12 mouse cellular contexts compared by ENCODE assay signal in genomic region chr9:107298876-107299275, GRCm38 (mm10). TPM values are rescaled to one million over a fixed set of nuclear protein-coding genes. Genes with fewer than 3 reads are reported as not detected.
DNase-seq lines count a peak whose midpoint lies in the region; ATAC-seq and TF ChIP-seq lines count a peak whose summit lies in the region.
"Had no signal": no experiment of that assay in that cellular context is flagged by ENCODE, and none has a peak within 500 bp of the region (broad histone marks: within the 10 kb centered on the region; RNA-seq: fewer than 3 reads in every experiment).

No protein-coding gene starts in this region.

- no peak for TF ChIP-seq RAD21 in MEL (IDR thresholded peaks at IDR 0.05; ENCODE audit: low read depth, low read length)

- no peak for ATAC-seq in CD4-positive, CD25-positive, alpha-beta regulatory T cell, adult 4 months
- no peak for ATAC-seq in kidney, embryonic 16.5 days (ENCODE audit: low FRiP score, low TSS enrichment)
- no peak for ATAC-seq in liver, embryonic 13.5 days (ENCODE audit: low read depth)
- no peak for ATAC-seq in hindbrain, embryonic 16.5 days
- ATAC-seq: forebrain, embryonic 14.5 days; midbrain, embryonic 16.5 days; Patski had no signal

- H3K27me3 ChIP-seq in kidney, embryonic 16.5 days (ENCODE audit: insufficient read depth, low read length) = no peaks in the 10 kb centered on the region
- H3K27me3 ChIP-seq in MEL (ENCODE audit: control insufficient read depth in 1 of 2, insufficient read depth in 2 of 2, low read length in 2 of 2) = no peaks in the 10 kb centered on the region
- H3K27me3 ChIP-seq in liver, embryonic 13.5 days = no peaks in the 10 kb centered on the region
- no peaks in the 10 kb centered on the region for H3K27me3 ChIP-seq in hindbrain, embryonic 16.5 days (replicated peaks; ENCODE audit: control insufficient read depth, insufficient read depth, low read length)
- H3K27me3 ChIP-seq: Patski had no signal

- 77% methylated on average over 6 of the region's 6 CpGs for WGBS in kidney, embryonic 16.5 days
- 78% methylated on average over 6 of the region's 6 CpGs for WGBS in liver, embryonic 13.5 days (ENCODE audit: insufficient replicate concordance)
- WGBS in hindbrain, embryonic 16.5 days = 90% methylated on average over 6 of the region's 6 CpGs

- H3K27ac ChIP-seq in kidney, embryonic 16.5 days (ENCODE audit: low read length) = no peak overlapping the region; the same call in 1 of the 2 replicates
- no peak overlapping the region for H3K27ac ChIP-seq in MEL (ENCODE audit: control insufficient read depth, low read depth, low read length)
- peak overlapping the region; percentile 95 for H3K27ac ChIP-seq in liver, embryonic 13.5 days
- H3K27ac ChIP-seq in hindbrain, embryonic 16.5 days (ENCODE audit: low read depth, low read length) = no peak overlapping the region

- H3K9ac ChIP-seq in kidney, embryonic 16.5 days (replicated peaks; ENCODE audit: low read length) = no peak overlapping the region
- peak overlapping the region; percentile 97; the same call in 1 of the 2 replicates for H3K9ac ChIP-seq in MEL (ENCODE audit: control insufficient read depth, low read depth, low read length, poor library complexity, severe bottlenecking)
- H3K9ac ChIP-seq in liver, embryonic 13.5 days = peak overlapping the region; percentile 76
- H3K9ac ChIP-seq in hindbrain, embryonic 16.5 days (ENCODE audit: low read depth, low read length) = no peak overlapping the region

- no peak for TF ChIP-seq POLR2A in MEL (IDR thresholded peaks at IDR 0.05; ENCODE audit: control insufficient read depth in 1 of 2, insufficient read depth in 1 of 2, low read depth in 1 of 2, low read length in 2 of 2, poor library complexity in 1 of 2)

- peaks cover 31% of the 10 kb centered on the region for H3K79me2 ChIP-seq in MEL (ENCODE audit: control insufficient read depth, insufficient read depth, low read length, poor library complexity)

- no peaks in the 10 kb centered on the region for H3K9me3 ChIP-seq in kidney, embryonic 16.5 days (ENCODE audit: low read length)
- H3K9me3 ChIP-seq in MEL (replicated peaks; ENCODE audit: insufficient read depth, low read length) = no peaks in the 10 kb centered on the region
- no peaks in the 10 kb centered on the region for H3K9me3 ChIP-seq in liver, embryonic 13.5 days (replicated peaks)
- no peaks in the 10 kb centered on the region for H3K9me3 ChIP-seq in hindbrain, embryonic 16.5 days (ENCODE audit: control insufficient read depth, low read length)

- peak overlapping the region; percentile 11 for H3K4me2 ChIP-seq in kidney, embryonic 16.5 days (replicated peaks; ENCODE audit: low read depth, low read length)
- peak overlapping the region; percentile 93 for H3K4me2 ChIP-seq in liver, embryonic 13.5 days
- H3K4me2 ChIP-seq in hindbrain, embryonic 16.5 days (ENCODE audit: low read length) = no peak overlapping the region

- peaks cover 20% of the 10 kb centered on the region for H3K4me1 ChIP-seq in kidney, embryonic 16.5 days (ENCODE audit: insufficient read depth, low read length)
- H3K4me1 ChIP-seq in MEL (ENCODE audit: control insufficient read depth in 1 of 2, insufficient read depth in 2 of 2, low read length in 2 of 2) = peaks cover 2 to 30% of the 10 kb centered on the region in 2 experiments; a peak in 3 of 4 replicates
- peaks cover 87% of the 10 kb centered on the region for H3K4me1 ChIP-seq in liver, embryonic 13.5 days (replicated peaks)
- peaks cover 8% of the 10 kb centered on the region for H3K4me1 ChIP-seq in hindbrain, embryonic 16.5 days (ENCODE audit: control insufficient read depth, insufficient read depth, low read depth, low read length)

- TF ChIP-seq EP300 in MEL (IDR thresholded peaks at IDR 0.05; ENCODE audit: low read depth in 1 of 2, low read length in 2 of 2) = no peak

- peak overlapping the region; percentile 1; the same call in 1 of the 2 replicates for H3K4me3 ChIP-seq in kidney, embryonic 16.5 days (ENCODE audit: low read length)
- peak overlapping the region in 1 of 2 experiments; percentile 96; a peak in 1 of 4 replicates for H3K4me3 ChIP-seq in MEL (ENCODE audit: control insufficient read depth in 1 of 2, insufficient read depth in 1 of 2, low read depth in 2 of 2, low read length in 2 of 2)
- H3K4me3 ChIP-seq in liver, embryonic 13.5 days (replicated peaks) = peak overlapping the region; percentile 65
- no peak overlapping the region for H3K4me3 ChIP-seq in hindbrain, embryonic 16.5 days (ENCODE audit: low read length)

- peaks cover 9% of the 10 kb centered on the region for H3K36me3 ChIP-seq in kidney, embryonic 16.5 days (ENCODE audit: insufficient read depth, low read length)
- H3K36me3 ChIP-seq in MEL (ENCODE audit: control insufficient read depth in 1 of 2, insufficient read depth in 2 of 2, low read length in 2 of 2) = peaks cover 0 to 21% of the 10 kb centered on the region in 2 experiments; a peak in 2 of 4 replicates
- peaks cover 33% of the 10 kb centered on the region for H3K36me3 ChIP-seq in liver, embryonic 13.5 days
- H3K36me3 ChIP-seq in hindbrain, embryonic 16.5 days (ENCODE audit: control insufficient read depth, insufficient read depth, low read length) = peaks cover 8% of the 10 kb centered on the region; the same call in 1 of the 2 replicates

- DNase-seq in CD4-positive, CD25-positive, alpha-beta regulatory T cell, adult 2 months (ENCODE audit: low read depth, low spot score) = peak; percentile 41
- DNase-seq in kidney, postnatal 10 days = no peak
- no peak for DNase-seq in MEL (ENCODE audit: low read depth, low spot score)
- DNase-seq in liver, embryonic 13.5 days = no peak
- DNase-seq in gastrocnemius, postnatal 25 days = no peak
- DNase-seq: left cerebral cortex, postnatal 4 days had no signal

- no peak; a peak in 1 of 6 replicates for TF ChIP-seq CTCF in MEL (IDR thresholded peaks at IDR 0.05 in 2 of 3, conservative IDR thresholded peaks at IDR 0.05 in 1 of 3; ENCODE audit: control insufficient read depth in 1 of 3, insufficient read depth in 1 of 3, low read depth in 2 of 3, low read length in 3 of 3, poor library complexity in 1 of 3, severe bottlenecking in 1 of 3)

TF ChIP-seq in MEL, 35 proteins besides CTCF, POLR2A, EP300 and RAD21 (continues in another document):
- TF ChIP-seq HCFC1 (IDR thresholded peaks at IDR 0.05; ENCODE audit: low read depth, low read length) (no peak), MYC (IDR thresholded peaks at IDR 0.05; ENCODE audit: low read depth, low read length) (no peak), BHLHE40 (IDR thresholded peaks at IDR 0.05; ENCODE audit: borderline replicate concordance, low read depth, low read length) (no peak), POLR2AphosphoS2 (IDR thresholded peaks at IDR 0.05; ENCODE audit: low read length) (no peak), GABPA (IDR thresholded peaks at IDR 0.05; ENCODE audit: low read depth, low read length) (no peak), KAT2A (conservative IDR thresholded peaks at IDR 0.05; ENCODE audit: low read depth, low read length) (no peak), CHD1 (IDR thresholded peaks at IDR 0.05; ENCODE audit: low read depth, low read length) (no peak), ZNF384 (IDR thresholded peaks at IDR 0.05; ENCODE audit: low read depth, low read length) (no peak), TBP (IDR thresholded peaks at IDR 0.05; ENCODE audit: low read depth, low read length) (no peak)

RNA-seq across cellular contexts. Expression of gene Cish, which starts 3.0 kb away (rescaled TPM):
- 100 to 1,000 TPM; 102 to 161 TPM for polyA plus RNA-seq in CD4-positive, CD25-positive, alpha-beta regulatory T cell, adult 4 months (2017; shearing (Covaris generic))
- polyA plus RNA-seq in kidney, embryonic 16.5 days (2015; fragmentation: Nextera tagmentation; extraction: Ambion mirVana) = 19.5 and 19.9 TPM in 2 replicates
- total RNA-seq in MEL (2012; rRNA removed) = 5.1 and 10.0 TPM in 2 replicates
- polyA plus RNA-seq in MEL (2012; ENCODE audit: insufficient read depth in 1 of 2, insufficient read length in 2 of 2, low read depth in 1 of 2, low replicate concordance in 2 of 2, missing spikeins in 1 of 2) = 10 to 100 TPM in 1 of 2 experiments, not detected in 1; 24.5 TPM
- polyA plus RNA-seq in liver, embryonic 13.5 days (2015; fragmentation: Nextera tagmentation; extraction: Ambion mirVana) = 10.7 and 12.2 TPM in 2 replicates
- polyA plus RNA-seq in hindbrain, embryonic 16.5 days (2015; fragmentation: Nextera tagmentation; extraction: Ambion mirVana) = 10.9 and 13.7 TPM in 2 replicates
- total RNA-seq in gastrocnemius, postnatal 25 days (2021) = 100 to 1,000 TPM in 1 of 2 experiments, 1 to 10 TPM in 1; 2.3 to 100 TPM

RNA-seq across cellular contexts. Expression of gene Mapkapk3, which starts 9.2 kb away (rescaled TPM):
- polyA plus RNA-seq in CD4-positive, CD25-positive, alpha-beta regulatory T cell, adult 4 months (2017; shearing (Covaris generic)) = 10 to 100 TPM; 52.7 to 58.5 TPM
- polyA plus RNA-seq in kidney, embryonic 16.5 days (2015; fragmentation: Nextera tagmentation; extraction: Ambion mirVana) = 9.4 and 11.3 TPM in 2 replicates
- total RNA-seq in MEL (2012; rRNA removed) = 36.0 and 49.9 TPM in 2 replicates
- polyA plus RNA-seq in MEL (2012; ENCODE audit: insufficient read depth in 1 of 2, insufficient read length in 2 of 2, low read depth in 1 of 2, low replicate concordance in 2 of 2, missing spikeins in 1 of 2) = 10 to 100 TPM in 1 of 2 experiments, not detected in 1; 42.3 TPM
- 9.1 and 10.2 TPM in 2 replicates for polyA plus RNA-seq in liver, embryonic 13.5 days (2015; fragmentation: Nextera tagmentation; extraction: Ambion mirVana)
- 3.2 TPM in 2 replicates for polyA plus RNA-seq in hindbrain, embryonic 16.5 days (2015; fragmentation: Nextera tagmentation; extraction: Ambion mirVana)
- 10 to 100 TPM; 27.7 to 32.1 TPM for total RNA-seq in gastrocnemius, postnatal 25 days (2021)

RNA-seq across cellular contexts. Expression of gene Hemk1, which starts 39.3 kb away (rescaled TPM):
- 10 to 100 TPM; 27.8 to 29.1 TPM for polyA plus RNA-seq in CD4-positive, CD25-positive, alpha-beta regulatory T cell, adult 4 months (2017; shearing (Covaris generic))
- 12.6 and 13.2 TPM in 2 replicates for polyA plus RNA-seq in kidney, embryonic 16.5 days (2015; fragmentation: Nextera tagmentation; extraction: Ambion mirVana)
- total RNA-seq in MEL (2012; rRNA removed) = 7.5 TPM in 2 replicates
- polyA plus RNA-seq in MEL (2012; ENCODE audit: insufficient read depth in 1 of 2, insufficient read length in 2 of 2, low read depth in 1 of 2, low replicate concordance in 2 of 2, missing spikeins in 1 of 2) = 10 to 100 TPM in 1 of 2 experiments, not detected in 1; 11.8 TPM
- polyA plus RNA-seq in liver, embryonic 13.5 days (2015; fragmentation: Nextera tagmentation; extraction: Ambion mirVana) = 3.6 and 3.8 TPM in 2 replicates
- polyA plus RNA-seq in hindbrain, embryonic 16.5 days (2015; fragmentation: Nextera tagmentation; extraction: Ambion mirVana) = 17.5 and 18.7 TPM in 2 replicates
- 10 to 100 TPM; 12.8 to 15.7 TPM for total RNA-seq in gastrocnemius, postnatal 25 days (2021)

RNA-seq across cellular contexts. Expression of gene 6430571L13Rik, which starts 41.5 kb away (rescaled TPM):
- 1 to 10 TPM; 1.8 to 3.0 TPM for polyA plus RNA-seq in CD4-positive, CD25-positive, alpha-beta regulatory T cell, adult 4 months (2017; shearing (Covaris generic))
- 0.82 and 1.2 TPM in 2 replicates for polyA plus RNA-seq in kidney, embryonic 16.5 days (2015; fragmentation: Nextera tagmentation; extraction: Ambion mirVana)
- 0.35 and 0.36 TPM in 2 replicates for total RNA-seq in MEL (2012; rRNA removed)
- under 1 TPM in 1 of 2 experiments, not detected in 1; 0.35 TPM for polyA plus RNA-seq in MEL (2012; ENCODE audit: insufficient read depth in 1 of 2, insufficient read length in 2 of 2, low read depth in 1 of 2, low replicate concordance in 2 of 2, missing spikeins in 1 of 2)
- 0.03 and 0.09 TPM in 2 replicates for polyA plus RNA-seq in liver, embryonic 13.5 days (2015; fragmentation: Nextera tagmentation; extraction: Ambion mirVana)
- 9.8 and 11.4 TPM in 2 replicates for polyA plus RNA-seq in hindbrain, embryonic 16.5 days (2015; fragmentation: Nextera tagmentation; extraction: Ambion mirVana)
- 10 to 100 TPM; 34.1 to 44.0 TPM for total RNA-seq in gastrocnemius, postnatal 25 days (2021)

Comparison
In these comparisons a context has a peak if more than half of its experiments do, and no peak if none do; other contexts are left out.
1. H3K9ac ChIP-seq: peak in MEL (single experiment) and liver, embryonic 13.5 days (single experiment); none in kidney, embryonic 16.5 days (single experiment) and hindbrain, embryonic 16.5 days (single experiment).